In the genomic region with DNA sequence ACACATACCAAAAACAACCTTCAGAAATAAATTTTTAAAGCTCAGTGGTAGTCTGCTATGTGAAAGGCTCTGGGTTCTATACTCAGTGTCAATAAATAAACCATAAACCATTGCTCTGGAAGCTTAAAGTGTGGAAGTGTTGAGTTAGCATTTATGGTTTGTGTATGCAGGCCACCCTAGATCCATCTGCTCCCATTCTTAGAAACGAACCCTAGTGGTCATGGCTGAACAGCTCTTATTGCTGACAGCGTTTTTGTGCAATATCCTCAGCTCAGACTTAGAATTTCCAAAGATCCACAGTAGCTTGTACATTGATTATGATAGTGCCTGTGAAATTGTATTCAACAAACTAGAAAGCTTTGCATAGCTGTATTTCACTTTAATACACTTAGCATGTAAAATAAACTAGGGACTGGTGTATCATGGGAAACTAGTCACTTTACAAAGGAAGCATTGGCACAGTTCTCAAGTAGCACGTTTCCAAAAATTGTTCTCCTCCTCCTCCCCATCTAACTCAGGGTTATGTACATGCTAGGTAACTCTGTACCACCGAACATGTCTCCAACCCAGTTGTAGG, we compare ENCODE assay signal across 8 mouse cellular contexts.
DNase-seq lines count a peak whose midpoint lies in the region; ATAC-seq and TF ChIP-seq lines count a peak whose summit lies in the region.

No protein-coding gene starts in this region.

- H3K4me1 ChIP-seq in heart, embryonic 16.5 days (ENCODE audit: control insufficient read depth, insufficient read depth, low read length), result peaks cover 33% of the 10 kb centered on the region
- peaks cover 32% of the 10 kb centered on the region for H3K4me1 ChIP-seq in liver, postnatal 0 days (ENCODE audit: insufficient read depth)

- peak overlapping the region; percentile 96 for H3K9ac ChIP-seq in heart, embryonic 16.5 days (ENCODE audit: low read length)
- H3K9ac ChIP-seq in liver, postnatal 0 days (replicated peaks), result peak overlapping the region; percentile 94

- no peaks in the 10 kb centered on the region for H3K36me3 ChIP-seq in heart, embryonic 16.5 days (ENCODE audit: control insufficient read depth, insufficient read depth)
- H3K36me3 ChIP-seq in liver, postnatal 0 days (replicated peaks; ENCODE audit: insufficient read depth, low read length), result no peaks in the 10 kb centered on the region

- no peak for DNase-seq in left cerebral cortex, adult 2 months (ENCODE audit: extremely low spot score in 1 of 2, low spot score in 2 of 2)
- DNase-seq in left cerebral cortex, postnatal 36 days (ENCODE audit: low spot score in 2 of 2), result no peak
- DNase-seq in c-Kit-negative CD71-positive TER-119-positive erythroid progenitor cells, embryonic 14.5 days (ENCODE audit: low read depth, low spot score), result peak; percentile 46
- DNase-seq in liver, postnatal 0 days, result no peak
- DNase-seq in retina, postnatal 1 day, result peak; percentile 51
- no peak for DNase-seq in layer of hippocampus, adult 8-10 months (ENCODE audit: low spot score in 2 of 2)
- no peak for DNase-seq in frontal cortex, postnatal 10 days (ENCODE audit: low spot score in 2 of 2)

- TF ChIP-seq EP300 in liver, postnatal 0 days (IDR thresholded peaks at IDR 0.05; ENCODE audit: low read depth), result no peak

- intact Hi-C loops in left cerebral cortex, adult 2 months (cut with DNase I), result loop anchor here (1.0 to 5.0 kb wide), 3 partner anchors 44 to 389 kb away; a partner anchor contains a TSS
- intact Hi-C loops in left cerebral cortex, postnatal 36 days (cut with DNase I), result loop anchor here (5.0 kb wide), 2 partner anchors 44 to 56 kb away; no protein-coding TSS in a partner anchor

- 43% methylated on average over 4 of the region's 4 CpGs for WGBS in heart, embryonic 16.5 days
- WGBS in liver, postnatal 0 days (ENCODE audit: insufficient replicate concordance), result 28% methylated on average over 4 of the region's 4 CpGs

- no peak for ATAC-seq in heart, embryonic 16.5 days (replicated peaks; ENCODE audit: extremely low read depth, insufficient read depth, low FRiP score)
- no peak for ATAC-seq in liver, postnatal 0 days

- H3K4me3 ChIP-seq in left cerebral cortex, adult 2 months, result peak overlapping the region; percentile 73
- peak overlapping the region; percentile 28 for H3K4me3 ChIP-seq in heart, embryonic 16.5 days (ENCODE audit: low read length)
- peak overlapping the region; percentile 76 for H3K4me3 ChIP-seq in liver, postnatal 0 days (ENCODE audit: low read depth, low read length)

- no peaks in the 10 kb centered on the region for H3K9me3 ChIP-seq in heart, embryonic 16.5 days (replicated peaks; ENCODE audit: control insufficient read depth, low read length)
- no peaks in the 10 kb centered on the region for H3K9me3 ChIP-seq in liver, postnatal 0 days (ENCODE audit: low read length)

- peak overlapping the region; percentile 99; the same call in 1 of the 2 replicates for H3K27ac ChIP-seq in left cerebral cortex, adult 2 months
- H3K27ac ChIP-seq in heart, embryonic 16.5 days (ENCODE audit: low read length), result peak overlapping the region; percentile 31; the same call in 1 of the 2 replicates
- H3K27ac ChIP-seq in liver, postnatal 0 days (ENCODE audit: low read depth), result peak overlapping the region; percentile 98

- TF ChIP-seq CTCF in left cerebral cortex, adult 2 months (IDR thresholded peaks at IDR 0.05), result peak; percentile 63
- peak; percentile 78 for TF ChIP-seq CTCF in liver, postnatal 0 days (IDR thresholded peaks at IDR 0.05; ENCODE audit: low read depth)

- H3K27me3 ChIP-seq in heart, embryonic 16.5 days (ENCODE audit: control insufficient read depth, insufficient read depth, low read length), result no peaks in the 10 kb centered on the region
- no peaks in the 10 kb centered on the region for H3K27me3 ChIP-seq in liver, postnatal 0 days (ENCODE audit: insufficient read depth, low read length)

- peak overlapping the region; percentile 88 for H3K4me2 ChIP-seq in heart, embryonic 16.5 days (ENCODE audit: low read depth, low read length)
- H3K4me2 ChIP-seq in liver, postnatal 0 days (ENCODE audit: low read depth, low read length), result peak overlapping the region; percentile 87

Comparison
In these comparisons a context has a peak if more than half of its experiments do, and no peak if none do; other contexts are left out.
1. DNase-seq: peak in c-Kit-negative CD71-positive TER-119-positive erythroid progenitor cells, embryonic 14.5 days (single experiment) and retina, postnatal 1 day (single experiment); none in left cerebral cortex, adult 2 months (0 of 2), left cerebral cortex, postnatal 36 days (0 of 2), liver, postnatal 0 days (single experiment), layer of hippocampus, adult 8-10 months (0 of 2) and frontal cortex, postnatal 10 days (0 of 2).
2. H3K27ac ChIP-seq: peak in every context shown above with its lines; median percentile 99 in left cerebral cortex, adult 2 months; 98 in liver, postnatal 0 days; 31 in heart, embryonic 16.5 days.
3. Peak in every context shown above with its lines, with median percentiles within 50 percentile points of each other: H3K4me3 ChIP-seq.